Mouse (Mus musculus): ENCODE results near the gene Tmem259. TPM values are rescaled to one million over a fixed set of nuclear protein-coding genes. Genes with fewer than 3 reads are reported as not detected.

Tmem259 gene
- polyA plus RNA-seq, 1 experiment from 2014 or later, result 15.6 TPM

DNA sequence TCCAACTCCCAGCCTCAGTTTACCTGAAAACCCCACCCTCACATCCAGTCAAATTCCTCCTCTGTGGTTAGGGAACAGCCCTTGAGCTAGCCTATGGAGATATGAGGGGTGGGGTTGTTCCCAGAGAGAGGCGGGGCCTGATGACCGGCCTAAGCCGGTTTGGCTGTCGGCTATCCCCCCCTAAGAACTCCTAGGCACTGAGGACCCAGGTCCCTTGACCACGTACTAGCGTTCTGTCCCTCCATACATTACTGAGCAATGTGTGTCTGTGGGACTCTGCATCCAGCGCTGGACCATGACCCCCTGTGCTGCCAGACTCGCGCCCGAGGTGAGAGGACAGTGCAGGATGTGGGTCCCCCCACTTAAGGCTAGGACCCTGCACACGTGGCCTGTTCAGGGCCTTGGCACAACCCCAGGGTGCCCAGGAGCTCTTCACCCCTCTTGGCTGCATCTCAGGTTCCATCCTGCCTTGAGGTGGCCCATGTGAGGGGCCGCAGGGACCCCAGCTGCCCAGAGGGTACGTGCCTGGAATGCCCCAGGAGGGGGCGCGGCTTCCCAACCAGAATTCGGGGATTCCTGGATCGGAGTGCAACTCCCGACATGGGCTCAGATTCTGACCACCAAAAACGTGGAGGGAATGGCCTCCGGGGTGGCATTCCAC is 35.5 kb upstream of the Tmem259 start:
- Histone ChIP-seq H3K4me1 (ENCODE audit: control insufficient read depth, insufficient read depth, low read length) (peaks cover 31% of the 10 kb centered on the region), H3K36me3 (ENCODE audit: control insufficient read depth, insufficient read depth, low read length) (no peaks in the 10 kb centered on the region), H3K4me3 (ENCODE audit: low read depth, low read length) (peak overlapping the region; percentile 39), H3K27me3 (ENCODE audit: control insufficient read depth, insufficient read depth, low read length) (peaks cover 14% of the 10 kb centered on the region), H3K9ac (ENCODE audit: low read depth, low read length) (peak overlapping the region; percentile 70), H3K4me2 (peak overlapping the region; percentile 63), H3K9me3 (replicated peaks; ENCODE audit: control insufficient read depth, low read length) (no peaks in the 10 kb centered on the region), H3K27ac (ENCODE audit: low read depth, low read length) (peak overlapping the region; percentile 73)
- 8% methylated on average over 20 of the region's 20 CpGs for WGBS (ENCODE audit: insufficient replicate concordance)
- ATAC-seq (replicated peaks; ENCODE audit: insufficient number of reproducible peaks, low FRiP score, low TSS enrichment), result peak; percentile 52

DNA sequence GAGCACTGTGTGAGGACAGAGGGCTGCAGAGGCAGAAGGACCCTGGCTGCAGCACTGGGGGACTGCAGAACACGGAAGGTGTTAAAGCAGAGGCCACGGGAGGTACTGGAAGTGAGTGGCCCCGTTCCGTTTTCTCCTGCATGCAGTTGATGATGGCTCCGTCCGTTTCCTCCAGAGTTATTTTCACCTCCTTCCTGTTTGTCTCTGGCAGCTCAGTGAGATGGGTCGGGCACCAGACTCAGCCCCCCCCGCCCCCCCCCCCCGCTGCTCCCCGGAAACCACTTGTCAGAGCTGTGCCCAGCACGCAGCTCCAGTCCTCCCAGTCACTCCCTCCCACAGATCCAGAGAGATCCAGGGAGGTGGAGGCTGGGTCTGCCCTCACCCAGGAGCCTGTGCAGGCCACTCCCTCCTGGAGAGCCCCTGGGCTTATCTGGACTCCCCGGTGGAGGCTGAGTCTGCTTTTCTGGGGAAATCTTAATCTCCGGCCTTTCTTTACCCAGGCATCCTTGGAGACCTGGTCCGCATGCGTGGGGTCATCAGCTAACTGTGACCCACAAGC is 34.7 kb upstream of the Tmem259 start:
- peak overlapping the region; percentile 70 for H3K9ac ChIP-seq (ENCODE audit: low read depth, low read length)
- H3K4me3 ChIP-seq (ENCODE audit: low read depth, low read length), result peak overlapping the region; percentile 39
- no peaks in the 10 kb centered on the region for H3K36me3 ChIP-seq (ENCODE audit: control insufficient read depth, insufficient read depth, low read length)
- WGBS (ENCODE audit: insufficient replicate concordance), result 0% methylated on average over 15 of the region's 15 CpGs
- H3K27me3 ChIP-seq (ENCODE audit: control insufficient read depth, insufficient read depth, low read length), result peaks cover 21% of the 10 kb centered on the region
- H3K27ac ChIP-seq (ENCODE audit: low read depth, low read length), result peak overlapping the region; percentile 73
- peak overlapping the region; percentile 63 for H3K4me2 ChIP-seq
- no peaks in the 10 kb centered on the region for H3K9me3 ChIP-seq (replicated peaks; ENCODE audit: control insufficient read depth, low read length)
- peak; percentile 39; the same call in 1 of the 2 replicates for ATAC-seq (replicated peaks; ENCODE audit: insufficient number of reproducible peaks, low FRiP score, low TSS enrichment)
- peaks cover 31% of the 10 kb centered on the region for H3K4me1 ChIP-seq (ENCODE audit: control insufficient read depth, insufficient read depth, low read length)

DNA sequence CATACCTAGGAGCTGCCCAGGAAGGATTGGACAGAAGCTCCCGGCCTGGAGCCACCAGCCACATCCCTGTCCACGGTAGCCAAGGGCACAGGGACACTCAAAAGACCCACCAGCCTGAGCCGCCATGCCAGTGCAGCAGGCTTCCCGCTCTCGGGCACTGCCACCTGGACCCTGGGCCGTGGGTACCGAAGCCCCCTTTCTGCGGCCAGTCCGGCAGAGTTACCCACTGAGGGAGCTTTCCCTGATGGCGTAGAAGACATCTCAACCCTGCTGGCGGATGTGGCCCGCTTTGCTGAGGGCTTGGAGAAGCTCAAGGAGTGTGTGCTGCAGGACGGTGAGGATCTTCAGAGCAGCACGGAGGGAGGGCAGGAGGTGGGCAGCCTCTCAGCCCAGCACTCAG is 33.6 kb upstream of the Tmem259 start:
- Histone ChIP-seq H3K36me3 (ENCODE audit: control insufficient read depth, insufficient read depth, low read length) (no peaks in the 10 kb centered on the region), H3K27ac (ENCODE audit: low read depth, low read length) (no peak overlapping the region), H3K9me3 (replicated peaks; ENCODE audit: control insufficient read depth, low read length) (no peaks in the 10 kb centered on the region), H3K27me3 (ENCODE audit: control insufficient read depth, insufficient read depth, low read length) (peaks cover 32% of the 10 kb centered on the region), H3K4me2 (no peak overlapping the region), H3K9ac (ENCODE audit: low read depth, low read length) (no peak overlapping the region; the same call in 1 of the 2 replicates), H3K4me3 (ENCODE audit: low read depth, low read length) (no peak overlapping the region), H3K4me1 (ENCODE audit: control insufficient read depth, insufficient read depth, low read length) (peaks cover 31% of the 10 kb centered on the region)
- WGBS (ENCODE audit: insufficient replicate concordance), result 81% methylated on average over 14 of the region's 14 CpGs
- ATAC-seq (replicated peaks; ENCODE audit: insufficient number of reproducible peaks, low FRiP score, low TSS enrichment), result no peak

DNA sequence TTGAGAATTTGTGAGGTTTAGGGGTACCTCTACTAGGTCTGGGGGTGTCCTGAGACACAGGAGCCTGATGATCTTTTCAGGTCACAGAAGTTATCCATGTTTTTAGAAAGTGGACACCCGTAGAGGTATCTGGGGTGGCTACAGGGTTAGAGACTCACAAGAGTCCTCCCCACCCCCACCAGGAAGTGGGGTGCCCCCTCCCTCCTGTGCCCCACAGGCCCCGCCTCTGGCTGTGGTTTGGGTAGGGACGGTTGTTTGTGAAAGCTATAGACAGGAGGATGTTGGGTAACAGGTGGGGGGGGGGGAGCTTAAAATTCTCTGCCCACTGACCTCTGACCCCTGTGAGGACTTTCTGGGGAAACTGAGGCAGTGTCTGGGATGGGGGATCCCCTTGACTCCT is 33.2 kb upstream of the Tmem259 start:
- peaks cover 36% of the 10 kb centered on the region for H3K27me3 ChIP-seq (ENCODE audit: control insufficient read depth, insufficient read depth, low read length)
- no peak overlapping the region for H3K27ac ChIP-seq (ENCODE audit: low read depth, low read length)
- H3K9me3 ChIP-seq (replicated peaks; ENCODE audit: control insufficient read depth, low read length), result no peaks in the 10 kb centered on the region
- peaks cover 31% of the 10 kb centered on the region for H3K4me1 ChIP-seq (ENCODE audit: control insufficient read depth, insufficient read depth, low read length)
- ATAC-seq (replicated peaks; ENCODE audit: insufficient number of reproducible peaks, low FRiP score, low TSS enrichment), result no peak
- H3K4me2 ChIP-seq, result no peak overlapping the region
- WGBS (ENCODE audit: insufficient replicate concordance), result 70% methylated on average over 3 of the region's 3 CpGs
- H3K4me3 ChIP-seq (ENCODE audit: low read depth, low read length), result no peak overlapping the region
- H3K36me3 ChIP-seq (ENCODE audit: control insufficient read depth, insufficient read depth, low read length), result no peaks in the 10 kb centered on the region
- H3K9ac ChIP-seq (ENCODE audit: low read depth, low read length), result no peak overlapping the region

DNA sequence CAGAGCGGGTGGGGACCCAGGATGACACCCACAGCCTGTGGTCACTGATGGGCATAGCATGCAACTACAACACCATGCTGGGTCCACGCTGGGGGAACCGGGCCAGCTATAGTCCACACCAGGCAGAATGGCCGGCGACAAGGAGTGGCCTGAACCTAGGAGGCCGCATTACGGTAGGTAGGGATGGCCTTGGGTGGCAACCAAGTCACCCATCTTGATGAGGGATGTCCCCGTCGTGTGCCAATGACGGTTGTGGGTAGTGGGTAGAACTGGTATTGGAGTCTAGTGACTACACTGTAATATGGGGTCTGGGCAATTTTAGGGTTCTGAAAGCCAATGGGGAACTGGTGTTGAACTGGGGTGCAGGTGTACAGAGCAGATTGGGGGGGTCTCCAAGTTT is 32.8 kb upstream of the Tmem259 start:
- H3K9me3 ChIP-seq (replicated peaks; ENCODE audit: control insufficient read depth, low read length), result no peaks in the 10 kb centered on the region
- H3K36me3 ChIP-seq (ENCODE audit: control insufficient read depth, insufficient read depth, low read length), result no peaks in the 10 kb centered on the region
- peaks cover 40% of the 10 kb centered on the region for H3K27me3 ChIP-seq (ENCODE audit: control insufficient read depth, insufficient read depth, low read length)
- H3K9ac ChIP-seq (ENCODE audit: low read depth, low read length), result no peak overlapping the region
- H3K27ac ChIP-seq (ENCODE audit: low read depth, low read length), result no peak overlapping the region
- H3K4me1 ChIP-seq (ENCODE audit: control insufficient read depth, insufficient read depth, low read length), result peaks cover 31% of the 10 kb centered on the region
- no peak for ATAC-seq (replicated peaks; ENCODE audit: insufficient number of reproducible peaks, low FRiP score, low TSS enrichment)
- WGBS (ENCODE audit: insufficient replicate concordance), result 87% methylated on average over 10 of the region's 10 CpGs
- H3K4me3 ChIP-seq (ENCODE audit: low read depth, low read length), result no peak overlapping the region
- H3K4me2 ChIP-seq, result peak overlapping the region; percentile 1; the same call in 1 of the 2 replicates

DNA sequence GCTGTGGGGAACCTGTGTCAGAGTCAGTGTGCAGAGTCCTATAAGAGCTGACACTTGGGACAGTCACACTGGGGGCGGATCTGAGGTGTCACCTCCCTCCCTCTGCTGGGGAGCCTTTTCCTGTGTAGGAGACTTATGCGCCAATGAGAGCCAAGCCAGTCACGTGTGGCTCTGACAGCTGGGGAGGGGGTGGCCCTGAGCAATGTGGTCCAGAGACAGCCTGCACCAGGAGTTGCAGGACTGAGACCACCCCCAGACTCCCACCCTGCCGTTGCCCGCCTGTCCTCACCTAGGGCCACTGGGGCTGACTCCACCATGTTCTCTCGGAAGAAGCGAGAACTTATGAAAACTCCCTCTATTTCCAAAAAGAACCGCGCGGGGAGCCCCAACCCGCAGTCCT is 32.4 kb upstream of the Tmem259 start, which contains the start of gene Arhgap45:
TSS of gene Arhgap45 (plus strand) at position 143 of the 400 bp plus-strand sequence.
- Histone ChIP-seq H3K27me3 (ENCODE audit: control insufficient read depth, insufficient read depth, low read length) (peaks cover 42% of the 10 kb centered on the region), H3K4me3 (ENCODE audit: low read depth, low read length) (no peak within 1 kb of the TSS), H3K36me3 (ENCODE audit: control insufficient read depth, insufficient read depth, low read length) (peaks cover 2% of the 10 kb centered on the region; the same call in 1 of the 2 replicates), H3K4me1 (ENCODE audit: control insufficient read depth, insufficient read depth, low read length) (peaks cover 31% of the 10 kb centered on the region), H3K9me3 (replicated peaks; ENCODE audit: control insufficient read depth, low read length) (no peaks in the 10 kb centered on the region), H3K4me2 (peak within 1 kb of the TSS; percentile 1), H3K9ac (ENCODE audit: low read depth, low read length) (peak within 1 kb of the TSS; percentile 39; the same call in 1 of the 2 replicates), H3K27ac (ENCODE audit: low read depth, low read length) (no peak within 1 kb of the TSS)
- ATAC-seq (replicated peaks; ENCODE audit: insufficient number of reproducible peaks, low FRiP score, low TSS enrichment), result no peak
- 57% methylated on average over 11 of the region's 11 CpGs for WGBS (ENCODE audit: insufficient replicate concordance)

DNA sequence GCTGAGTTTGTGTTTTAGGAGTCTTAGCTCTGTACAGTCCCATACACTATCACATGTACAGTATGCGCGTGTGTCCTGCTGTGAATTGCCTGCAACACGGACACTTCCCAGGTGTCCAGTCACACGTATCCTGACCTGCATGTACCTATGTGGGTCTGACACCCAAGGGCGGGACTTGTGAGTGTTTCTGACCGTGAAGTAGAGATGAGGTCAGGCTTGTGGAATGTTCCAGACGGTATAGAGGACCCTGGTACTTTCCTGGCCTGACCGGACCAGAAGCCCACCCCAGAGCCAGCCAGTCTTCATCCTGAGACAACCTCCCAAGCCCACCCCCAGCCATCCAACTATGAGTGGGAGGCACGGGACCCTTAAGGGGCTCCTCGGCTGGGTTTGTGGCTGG is 31.5 kb upstream of the Tmem259 start:
- H3K36me3 ChIP-seq (ENCODE audit: control insufficient read depth, insufficient read depth, low read length), result peaks cover 9% of the 10 kb centered on the region
- H3K4me3 ChIP-seq (ENCODE audit: low read depth, low read length), result no peak overlapping the region
- peaks cover 7% of the 10 kb centered on the region for H3K9me3 ChIP-seq (replicated peaks; ENCODE audit: control insufficient read depth, low read length)
- H3K4me1 ChIP-seq (ENCODE audit: control insufficient read depth, insufficient read depth, low read length), result peaks cover 29% of the 10 kb centered on the region
- no peak overlapping the region; the same call in 1 of the 2 replicates for H3K4me2 ChIP-seq
- ATAC-seq (replicated peaks; ENCODE audit: insufficient number of reproducible peaks, low FRiP score, low TSS enrichment), result no peak
- peak overlapping the region; percentile 39; the same call in 1 of the 2 replicates for H3K9ac ChIP-seq (ENCODE audit: low read depth, low read length)
- 70% methylated on average over 10 of the region's 10 CpGs for WGBS (ENCODE audit: insufficient replicate concordance)
- H3K27ac ChIP-seq (ENCODE audit: low read depth, low read length), result no peak overlapping the region
- peaks cover 42% of the 10 kb centered on the region for H3K27me3 ChIP-seq (ENCODE audit: control insufficient read depth, insufficient read depth, low read length)

DNA sequence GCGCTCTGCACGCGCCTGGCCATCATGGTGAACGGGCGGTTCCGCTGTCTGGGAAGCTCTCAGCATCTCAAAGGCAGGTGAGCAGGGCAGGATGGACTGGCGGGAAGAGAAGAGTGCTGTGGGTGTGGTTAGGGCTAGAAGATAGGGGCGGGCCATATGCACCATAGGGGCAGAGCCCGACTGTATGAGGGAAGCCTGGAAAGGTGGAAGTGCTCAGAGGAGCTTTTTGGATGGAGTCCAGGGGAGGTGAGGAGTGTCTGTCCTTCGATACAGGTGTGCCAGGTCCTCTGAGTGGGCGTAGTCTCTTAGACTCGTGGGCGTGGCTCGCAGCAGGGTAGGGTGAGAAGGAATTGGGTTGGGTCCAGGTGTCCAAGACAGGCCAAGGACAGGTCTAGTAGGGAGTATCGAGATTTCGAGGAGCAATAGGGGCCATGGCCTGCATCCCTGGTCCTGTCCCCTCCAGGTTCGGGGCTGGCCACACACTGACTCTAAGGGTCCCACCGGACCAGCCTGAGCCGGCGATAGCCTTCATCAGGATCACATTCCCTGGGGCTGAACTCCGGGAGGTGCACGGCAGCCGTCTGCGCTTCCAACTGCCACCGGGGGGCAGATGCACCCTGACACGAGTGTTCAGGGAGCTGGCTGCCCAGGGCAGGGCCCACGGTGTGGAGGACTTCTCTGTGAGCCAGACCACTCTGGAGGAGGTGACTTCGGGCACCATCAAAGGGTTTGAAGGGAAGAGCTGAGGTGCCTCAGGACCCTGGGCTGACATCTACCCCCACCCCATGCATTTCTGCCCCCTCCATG is 30.6 kb upstream of the Tmem259 start:
- no peak overlapping the region for H3K9ac ChIP-seq (ENCODE audit: low read depth, low read length)
- peaks cover 42% of the 10 kb centered on the region for H3K27me3 ChIP-seq (ENCODE audit: control insufficient read depth, insufficient read depth, low read length)
- peaks cover 11% of the 10 kb centered on the region for H3K9me3 ChIP-seq (replicated peaks; ENCODE audit: control insufficient read depth, low read length)
- WGBS (ENCODE audit: insufficient replicate concordance), result 19% methylated on average over 28 of the region's 28 CpGs
- H3K36me3 ChIP-seq (ENCODE audit: control insufficient read depth, insufficient read depth, low read length), result peaks cover 12% of the 10 kb centered on the region
- H3K4me3 ChIP-seq (ENCODE audit: low read depth, low read length), result peak overlapping the region; percentile 10; the same call in 1 of the 2 replicates
- H3K4me2 ChIP-seq, result peak overlapping the region; percentile 14; the same call in 1 of the 2 replicates
- no peak overlapping the region for H3K27ac ChIP-seq (ENCODE audit: low read depth, low read length)
- H3K4me1 ChIP-seq (ENCODE audit: control insufficient read depth, insufficient read depth, low read length), result peaks cover 21% of the 10 kb centered on the region
- ATAC-seq (replicated peaks; ENCODE audit: insufficient number of reproducible peaks, low FRiP score, low TSS enrichment), result no peak

Data from heart, embryonic 11.5 days (tissue).